Mouse (Mus musculus): ENCODE measurements around the gene Ssbp4. TPM values are rescaled to one million over a fixed set of nuclear protein-coding genes. Genes with fewer than 3 reads are reported as not detected.

The Ssbp4 gene
- total and polyA plus RNA-seq, 2 experiments from 2014 or later = 57.3 to 107 TPM

DNA sequence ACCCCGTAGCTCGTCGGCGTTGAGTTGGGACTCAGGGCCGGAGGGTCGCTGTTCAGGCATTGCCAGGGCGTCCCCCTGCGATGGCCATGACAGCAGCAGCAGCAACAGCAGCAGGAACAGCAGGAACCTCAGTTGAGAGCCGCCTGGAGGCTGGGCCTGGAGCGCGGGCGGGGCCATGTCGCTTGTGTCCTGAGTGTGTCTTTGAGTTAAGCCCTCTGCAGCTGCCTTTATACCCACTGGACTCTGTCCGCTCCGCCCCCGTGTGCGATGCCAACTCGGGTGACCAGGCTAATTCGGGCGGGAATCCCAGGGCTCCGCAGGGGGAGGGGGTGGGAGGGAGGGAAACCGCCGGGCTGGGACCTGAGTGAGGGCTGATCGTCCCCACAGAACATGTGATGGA, 22.8 kb upstream of the Ssbp4 start:
- DNase-seq (ENCODE audit: low spot score) (peak; percentile 37), ATAC-seq (ENCODE audit: insufficient read depth, low read depth) (peak; percentile 25)
- H3K4me3 ChIP-seq (ENCODE audit: low read depth, low read length) = 0 out of 2 replicates have a peak overlapping the region, but pooled peaks have one; percentile 3
- 18% methylated on average over 24 of the region's 24 CpGs for WGBS
- H3K9ac ChIP-seq (replicated peaks; ENCODE audit: low read depth, low read length) = no peak overlapping the region
- H3K4me1 ChIP-seq (ENCODE audit: control insufficient read depth, insufficient read depth) = peaks cover 35% of the 10 kb centered on the region
- TF ChIP-seq CTCF (IDR thresholded peaks at IDR 0.05; ENCODE audit: low read depth) (no peak), EP300 (IDR thresholded peaks at IDR 0.05; ENCODE audit: low read depth) (no peak)
- H3K27me3 ChIP-seq (ENCODE audit: control insufficient read depth, insufficient read depth, low read length) = no peaks in the 10 kb centered on the region
- no peaks in the 10 kb centered on the region for H3K9me3 ChIP-seq (replicated peaks; ENCODE audit: control insufficient read depth, low read length)
- H3K4me2 ChIP-seq (ENCODE audit: low read depth, low read length) = peak overlapping the region; percentile 32; the same call in 1 of the 2 replicates
- H3K36me3 ChIP-seq (replicated peaks; ENCODE audit: control insufficient read depth, insufficient read depth, low read length) = no peaks in the 10 kb centered on the region
- H3K27ac ChIP-seq (ENCODE audit: low read depth) = peak overlapping the region; percentile 7; the same call in 1 of the 2 replicates

DNA sequence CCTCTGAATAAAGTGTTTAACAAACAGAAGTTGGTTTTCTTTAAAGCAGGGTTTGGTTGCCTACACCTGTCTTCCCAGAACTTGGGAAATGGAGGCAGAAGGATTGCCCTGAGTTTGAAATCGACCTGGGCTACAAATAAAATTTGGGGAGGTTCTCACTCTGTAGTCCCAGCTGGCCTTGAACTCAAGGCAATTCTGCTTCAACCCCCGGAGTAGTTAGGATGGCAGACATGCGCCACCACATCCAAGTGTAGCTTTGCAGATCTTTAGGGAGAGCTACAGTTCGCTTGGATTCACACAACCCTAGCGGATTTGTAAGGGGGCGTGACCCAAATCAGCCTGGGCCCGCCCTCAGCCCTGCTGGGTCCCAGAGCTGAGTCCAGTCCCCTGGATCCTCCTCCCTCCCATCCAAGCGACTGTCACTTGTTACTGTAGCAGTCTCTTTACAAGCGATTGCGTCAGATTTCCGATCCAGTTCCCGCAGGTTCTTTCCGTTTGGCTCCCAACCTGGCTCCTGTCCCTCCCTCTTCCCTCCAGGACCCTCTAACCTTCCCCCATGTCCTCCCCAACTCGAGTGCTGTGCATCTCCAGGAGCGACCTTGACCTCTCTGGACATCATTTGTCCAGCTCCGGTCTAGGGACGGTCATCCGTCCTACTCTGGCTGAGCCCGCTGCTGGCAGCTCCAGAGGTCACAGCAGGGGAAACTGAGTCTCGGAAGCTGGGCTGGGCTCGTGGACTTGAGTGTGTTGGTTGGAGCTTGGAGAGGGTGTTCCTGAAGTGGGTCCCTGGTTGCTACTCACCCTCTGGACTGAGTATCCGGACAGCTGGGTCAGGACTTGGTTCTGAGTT, 22.1 kb upstream of the Ssbp4 start:
- Histone ChIP-seq H3K9ac (replicated peaks; ENCODE audit: low read depth, low read length) (no peak overlapping the region; the same call in 1 of the 2 replicates), H3K9me3 (replicated peaks; ENCODE audit: control insufficient read depth, low read length) (no peaks in the 10 kb centered on the region), H3K4me2 (ENCODE audit: low read depth, low read length) (peak overlapping the region; percentile 5), H3K27me3 (ENCODE audit: control insufficient read depth, insufficient read depth, low read length) (no peaks in the 10 kb centered on the region), H3K36me3 (replicated peaks; ENCODE audit: control insufficient read depth, insufficient read depth, low read length) (no peaks in the 10 kb centered on the region), H3K27ac (ENCODE audit: low read depth) (peak overlapping the region; percentile 62; the same call in 1 of the 2 replicates), H3K4me1 (ENCODE audit: control insufficient read depth, insufficient read depth) (peaks cover 35% of the 10 kb centered on the region), H3K4me3 (ENCODE audit: low read depth, low read length) (0 out of 2 replicates have a peak overlapping the region, but pooled peaks have one; percentile 3)
- ATAC-seq (ENCODE audit: insufficient read depth, low read depth) = peak; percentile 19
- peak; percentile 45 for DNase-seq (ENCODE audit: low spot score)
- TF ChIP-seq CTCF (IDR thresholded peaks at IDR 0.05; ENCODE audit: low read depth) = no peak
- no peak for TF ChIP-seq EP300 (IDR thresholded peaks at IDR 0.05; ENCODE audit: low read depth)
- 15% methylated on average over 22 of the region's 22 CpGs for WGBS

DNA sequence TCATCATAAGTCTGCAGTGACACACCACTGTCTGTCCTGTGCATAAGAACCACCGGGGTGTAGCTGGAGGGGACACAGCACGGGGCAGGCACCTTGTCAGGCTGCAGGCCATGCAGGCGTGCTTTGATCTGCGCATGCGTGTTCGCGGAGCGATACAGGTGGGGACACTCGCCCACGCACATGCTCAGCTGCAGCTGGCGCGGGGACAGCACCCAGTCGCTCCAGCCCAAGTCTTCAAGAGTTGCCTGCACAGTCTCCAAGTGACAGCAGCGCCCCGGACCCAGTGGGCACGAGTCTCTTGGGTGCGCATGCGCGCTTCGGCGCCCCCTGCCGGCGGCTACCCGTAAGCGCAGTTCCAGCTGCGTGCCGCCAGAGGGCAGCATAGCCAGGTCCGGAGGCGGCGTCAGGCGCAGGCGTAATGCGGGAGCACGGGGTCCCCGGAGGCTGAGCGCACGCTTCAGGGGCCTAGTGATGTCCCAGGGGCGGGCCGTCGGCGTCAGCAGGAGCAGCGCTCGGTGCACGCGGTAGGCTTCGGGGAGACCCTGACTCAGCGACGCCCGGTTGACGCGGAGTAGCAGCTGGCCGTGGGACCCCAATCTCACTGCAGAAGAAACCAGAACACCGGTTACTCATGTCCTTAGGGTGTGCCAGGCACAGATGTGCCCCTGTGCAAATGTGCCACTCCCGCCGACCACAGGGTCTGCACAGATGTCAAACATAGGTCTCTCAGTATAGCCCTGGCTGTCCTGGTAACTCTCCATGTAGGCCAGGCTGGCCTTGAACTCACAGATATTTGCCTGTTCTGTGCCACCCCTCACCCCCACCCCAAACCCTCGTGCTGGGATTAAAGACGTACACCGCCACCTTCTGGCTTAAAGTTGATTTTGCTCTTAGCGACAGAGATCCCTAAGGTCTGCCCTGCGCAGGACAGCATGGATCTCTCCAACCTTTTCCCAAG, 21.2 kb upstream of the Ssbp4 start:
- Histone ChIP-seq H3K9ac (replicated peaks; ENCODE audit: low read depth, low read length) (peak overlapping the region; percentile 16; the same call in 1 of the 2 replicates), H3K27ac (ENCODE audit: low read depth) (peak overlapping the region; percentile 63), H3K4me2 (ENCODE audit: low read depth, low read length) (peak overlapping the region; percentile 62), H3K27me3 (ENCODE audit: control insufficient read depth, insufficient read depth, low read length) (no peaks in the 10 kb centered on the region), H3K4me3 (ENCODE audit: low read depth, low read length) (peak overlapping the region; percentile 46), H3K36me3 (replicated peaks; ENCODE audit: control insufficient read depth, insufficient read depth, low read length) (no peaks in the 10 kb centered on the region), H3K4me1 (ENCODE audit: control insufficient read depth, insufficient read depth) (peaks cover 33% of the 10 kb centered on the region), H3K9me3 (replicated peaks; ENCODE audit: control insufficient read depth, low read length) (no peaks in the 10 kb centered on the region)
- TF ChIP-seq EP300 (IDR thresholded peaks at IDR 0.05; ENCODE audit: low read depth) (peak; percentile 76), CTCF (IDR thresholded peaks at IDR 0.05; ENCODE audit: low read depth) (peak; percentile 100)
- WGBS = 2% methylated on average over 60 of the region's 60 CpGs
- DNase-seq (ENCODE audit: low spot score) = peak; percentile 81
- peak; percentile 82 for ATAC-seq (ENCODE audit: insufficient read depth, low read depth)

DNA sequence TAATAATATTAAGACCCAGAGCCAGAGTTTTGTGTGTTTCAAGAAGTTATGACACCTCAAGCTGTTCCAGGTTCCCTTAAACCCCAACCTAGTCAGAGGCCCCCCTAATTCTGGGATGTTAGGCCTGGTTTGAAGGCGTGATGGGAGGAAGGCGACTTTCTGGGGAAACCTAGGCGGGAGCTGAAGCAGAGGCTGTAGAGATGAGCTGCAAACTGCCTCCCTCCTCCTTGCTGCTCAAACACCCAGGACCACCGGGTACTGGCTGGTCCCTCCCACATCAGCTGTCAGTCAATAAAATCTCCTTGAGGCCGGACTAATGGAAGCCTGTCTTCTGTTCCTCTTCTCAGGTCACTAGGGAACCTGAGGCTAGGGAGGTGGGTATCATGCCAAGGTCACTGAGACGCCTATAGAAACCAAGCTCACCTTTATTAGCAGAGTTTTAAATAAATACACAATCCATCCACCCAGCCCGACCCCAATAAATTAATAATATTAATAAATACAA, 20.4 kb upstream of the Ssbp4 start:
- DNase-seq (ENCODE audit: low spot score) = no peak
- 59% methylated on average over 7 of the region's 7 CpGs for WGBS
- TF ChIP-seq CTCF (IDR thresholded peaks at IDR 0.05; ENCODE audit: low read depth) (no peak), EP300 (IDR thresholded peaks at IDR 0.05; ENCODE audit: low read depth) (no peak)
- Histone ChIP-seq H3K27ac (ENCODE audit: low read depth) (peak overlapping the region; percentile 63; the same call in 1 of the 2 replicates), H3K9me3 (replicated peaks; ENCODE audit: control insufficient read depth, low read length) (no peaks in the 10 kb centered on the region), H3K4me1 (ENCODE audit: control insufficient read depth, insufficient read depth) (peaks cover 25% of the 10 kb centered on the region), H3K4me2 (ENCODE audit: low read depth, low read length) (peak overlapping the region; percentile 62), H3K27me3 (ENCODE audit: control insufficient read depth, insufficient read depth, low read length) (no peaks in the 10 kb centered on the region), H3K4me3 (ENCODE audit: low read depth, low read length) (peak overlapping the region; percentile 46), H3K9ac (replicated peaks; ENCODE audit: low read depth, low read length) (no peak overlapping the region), H3K36me3 (replicated peaks; ENCODE audit: control insufficient read depth, insufficient read depth, low read length) (no peaks in the 10 kb centered on the region)
- no peak for ATAC-seq (ENCODE audit: insufficient read depth, low read depth)

DNA sequence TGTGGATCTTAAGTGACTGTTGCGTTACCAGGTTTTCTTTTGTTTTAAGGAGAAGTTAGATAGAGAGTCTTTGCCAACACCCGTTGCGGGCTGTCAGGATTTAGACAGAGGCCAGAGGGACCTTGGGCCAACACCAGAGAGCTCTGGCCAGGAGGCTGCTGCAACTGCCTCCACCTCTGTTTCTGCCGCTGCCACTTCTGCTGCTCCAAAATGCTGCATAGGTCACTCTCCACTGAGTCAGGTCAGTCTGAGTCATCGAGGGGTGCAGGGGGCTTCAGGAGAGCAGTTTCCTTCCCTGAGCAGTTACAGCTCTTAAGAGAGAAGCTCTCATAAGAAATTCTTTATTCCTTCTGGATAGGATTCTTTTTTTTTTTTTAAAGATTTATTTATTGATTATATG, 18.4 kb upstream of the Ssbp4 start:
- no peak overlapping the region for H3K27ac ChIP-seq (ENCODE audit: low read depth)
- DNase-seq (ENCODE audit: low spot score) (no peak), ATAC-seq (ENCODE audit: insufficient read depth, low read depth) (no peak)
- no peak overlapping the region for H3K9ac ChIP-seq (replicated peaks; ENCODE audit: low read depth, low read length)
- no peak overlapping the region for H3K4me2 ChIP-seq (ENCODE audit: low read depth, low read length)
- H3K4me1 ChIP-seq (ENCODE audit: control insufficient read depth, insufficient read depth) = peaks cover 14% of the 10 kb centered on the region
- no peaks in the 10 kb centered on the region for H3K36me3 ChIP-seq (replicated peaks; ENCODE audit: control insufficient read depth, insufficient read depth, low read length)
- WGBS = 74% methylated on average over 5 of the region's 5 CpGs
- no peak for TF ChIP-seq EP300 (IDR thresholded peaks at IDR 0.05; ENCODE audit: low read depth)
- H3K4me3 ChIP-seq (ENCODE audit: low read depth, low read length) = no peak overlapping the region
- no peaks in the 10 kb centered on the region for H3K9me3 ChIP-seq (replicated peaks; ENCODE audit: control insufficient read depth, low read length)
- H3K27me3 ChIP-seq (ENCODE audit: control insufficient read depth, insufficient read depth, low read length) = no peaks in the 10 kb centered on the region
